Mouse (Mus musculus): ENCODE measurements around the gene Mgat1. TPM values are rescaled to one million over a fixed set of nuclear protein-coding genes. Genes with fewer than 3 reads are reported as not detected.
"Not testable (repeated sequence)": the region's sequence is repeated elsewhere in the genome, so short reads cannot be mapped to it uniquely, and the experiment has no call there.

Mgat1 gene
- polyA plus RNA-seq, 1 experiment from 2014 or later = 34.0 TPM

- 96% methylated on average over 9 of the region's 9 CpGs for WGBS
- H3K9me3 ChIP-seq = no peaks in the 10 kb centered on the region
- no peak for ATAC-seq (ENCODE audit: low FRiP score)
Measured at GRCm38 (mm10) chr11:49269761-49270160, 25.8 kb downstream of the Mgat1 start.

GRCm38 (mm10) chr11:49270368-49270767 is 26.4 kb downstream of the Mgat1 start:
- WGBS = 92% methylated on average over 4 of the region's 4 CpGs
- Histone ChIP-seq H3K27me3 (no peaks in the 10 kb centered on the region), H3K4me2 (no peak overlapping the region), H3K4me3 (no peak overlapping the region), H3K36me3 (0 out of 2 replicates have a peak, but pooled peaks cover 4% of the 10 kb centered on the region), H3K9ac (no peak overlapping the region), H3K4me1 (replicated peaks) (peaks cover 6% of the 10 kb centered on the region), H3K9me3 (no peaks in the 10 kb centered on the region), H3K27ac (no peak overlapping the region)
- no peak for ATAC-seq (ENCODE audit: low FRiP score)

More at GRCm38 (mm10) chr11:49269761-49270160, 25.8 kb downstream of the Mgat1 start:
- Histone ChIP-seq H3K4me2 (no peak overlapping the region), H3K4me3 (no peak overlapping the region), H3K36me3 (0 out of 2 replicates have a peak, but pooled peaks cover 4% of the 10 kb centered on the region), H3K27ac (no peak overlapping the region), H3K4me1 (replicated peaks) (peaks cover 5% of the 10 kb centered on the region), H3K9ac (no peak overlapping the region), H3K27me3 (no peaks in the 10 kb centered on the region)

GRCm38 (mm10) chr11:49271334-49271733 is 27.3 kb downstream of the Mgat1 start:
- 31% methylated on average over 7 of the region's 7 CpGs for WGBS
- Histone ChIP-seq H3K4me1 (replicated peaks) (peaks cover 9% of the 10 kb centered on the region), H3K4me2 (no peak overlapping the region), H3K9ac (no peak overlapping the region), H3K9me3 (no peaks in the 10 kb centered on the region), H3K27ac (no peak overlapping the region), H3K27me3 (no peaks in the 10 kb centered on the region), H3K36me3 (0 out of 2 replicates have a peak, but pooled peaks cover 4% of the 10 kb centered on the region), H3K4me3 (no peak overlapping the region)
- no peak for ATAC-seq (ENCODE audit: low FRiP score)

- H3K36me3 ChIP-seq = no peaks in the 10 kb centered on the region
- 53% methylated on average over 11 of the region's 11 CpGs for WGBS
- ATAC-seq (ENCODE audit: low FRiP score) = peak; percentile 65
- no peaks in the 10 kb centered on the region for H3K27me3 ChIP-seq
- H3K4me3 ChIP-seq = no peak overlapping the region
- H3K4me2 ChIP-seq = no peak overlapping the region
- peaks cover 9% of the 10 kb centered on the region for H3K4me1 ChIP-seq (replicated peaks)
- H3K9ac ChIP-seq = peak overlapping the region; percentile 49
- H3K9me3 ChIP-seq = no peaks in the 10 kb centered on the region
- H3K27ac ChIP-seq = peak overlapping the region; percentile 35; the same call in 1 of the 2 replicates
Measured at GRCm38 (mm10) chr11:49273834-49274519, 30.0 kb downstream of the Mgat1 start.

GRCm38 (mm10) chr11:49278222-49278621 is 34.2 kb downstream of the Mgat1 start, which contains the start of gene Olfr1393:
Gene Olfr1393, plus strand, starts transcription at chr11:49278304.
- Histone ChIP-seq H3K4me3 (no peak within 1 kb of the TSS), H3K4me1 (replicated peaks) (peaks cover 9% of the 10 kb centered on the region), H3K27ac (no peak within 1 kb of the TSS), H3K27me3 (no peaks in the 10 kb centered on the region), H3K36me3 (no peaks in the 10 kb centered on the region), H3K4me2 (no peak within 1 kb of the TSS), H3K9me3 (no peaks in the 10 kb centered on the region), H3K9ac (no peak within 1 kb of the TSS)
- ATAC-seq (ENCODE audit: low FRiP score) = no peak
- whole genome bisulfite sequencing = 90% methylated on average over 3 of the region's 3 CpGs

GRCm38 (mm10) chr11:49284982-49285381 is 41.0 kb downstream of the Mgat1 start, which contains the start of gene Olfr1392:
Gene Olfr1392, plus strand, starts transcription at chr11:49285282.
- not testable (repeated sequence) for H3K27me3 ChIP-seq; H3K4me3 ChIP-seq; H3K4me2 ChIP-seq; H3K4me1 ChIP-seq (replicated peaks); H3K27ac ChIP-seq; ATAC-seq (ENCODE audit: low FRiP score); H3K9me3 ChIP-seq; H3K36me3 ChIP-seq; H3K9ac ChIP-seq
- WGBS = 75% methylated on average over 1 of the region's 1 CpGs

- H3K4me1 ChIP-seq (replicated peaks) = no peaks in the 10 kb centered on the region
- 85% methylated on average over 2 of the region's 2 CpGs for WGBS
- no peaks in the 10 kb centered on the region for H3K27me3 ChIP-seq
- no peak overlapping the region for H3K4me3 ChIP-seq
- no peak overlapping the region for H3K27ac ChIP-seq
- ATAC-seq (ENCODE audit: low FRiP score) = no peak
- H3K36me3 ChIP-seq = no peaks in the 10 kb centered on the region
- no peak overlapping the region for H3K9ac ChIP-seq
- no peak overlapping the region for H3K4me2 ChIP-seq
- H3K9me3 ChIP-seq = no peaks in the 10 kb centered on the region
Measured at GRCm38 (mm10) chr11:49287251-49287650, 43.3 kb downstream of the Mgat1 start.

- H3K9ac ChIP-seq = no peak overlapping the region
- no peak for ATAC-seq (ENCODE audit: low FRiP score)
- H3K4me1 ChIP-seq (replicated peaks) = no peaks in the 10 kb centered on the region
- H3K4me2 ChIP-seq = no peak overlapping the region
- 57% methylated on average over 3 of the region's 3 CpGs for WGBS
- H3K36me3 ChIP-seq = no peaks in the 10 kb centered on the region
- no peaks in the 10 kb centered on the region for H3K27me3 ChIP-seq
- no peak overlapping the region for H3K4me3 ChIP-seq
- H3K9me3 ChIP-seq = no peaks in the 10 kb centered on the region
- H3K27ac ChIP-seq = no peak overlapping the region
Measured at GRCm38 (mm10) chr11:49292777-49293176, 48.8 kb downstream of the Mgat1 start.

GRCm38 (mm10) chr11:49304441-49304840 is 60.5 kb downstream of the Mgat1 start, which contains the start of gene Olfr10:
Gene Olfr10, plus strand, starts transcription at chr11:49304741.
- no peak within 1 kb of the TSS for H3K4me2 ChIP-seq
- ATAC-seq (ENCODE audit: low FRiP score) = no peak
- no peak within 1 kb of the TSS for H3K27ac ChIP-seq
- H3K4me1 ChIP-seq (replicated peaks) = no peaks in the 10 kb centered on the region
- no peaks in the 10 kb centered on the region for H3K27me3 ChIP-seq
- no peaks in the 10 kb centered on the region for H3K36me3 ChIP-seq
- no peak within 1 kb of the TSS for H3K9ac ChIP-seq
- H3K4me3 ChIP-seq = no peak within 1 kb of the TSS
- no peaks in the 10 kb centered on the region for H3K9me3 ChIP-seq

- not testable (repeated sequence) for H3K36me3 ChIP-seq; H3K9me3 ChIP-seq; H3K4me3 ChIP-seq; H3K27ac ChIP-seq; H3K4me1 ChIP-seq (replicated peaks); H3K27me3 ChIP-seq; H3K4me2 ChIP-seq; ATAC-seq (ENCODE audit: low FRiP score); H3K9ac ChIP-seq
- WGBS = 83% methylated on average over 5 of the region's 5 CpGs
Measured at GRCm38 (mm10) chr11:49308547-49308946, 64.6 kb downstream of the Mgat1 start.

Other genes with a start within 250 kb of the Mgat1 start
- gene 9930111J21Rik2, start 192.9 kb upstream of the Mgat1 start, polyA plus RNA-seq (2015; fragmentation: Nextera tagmentation; extraction: Ambion mirVana) = 0.25 and 0.28 TPM in 2 replicates
- not detected in 2 replicates for gene Tgtp2, start 180.0 kb upstream of the Mgat1 start, polyA plus RNA-seq (2015; fragmentation: Nextera tagmentation; extraction: Ambion mirVana)
- gene Ifi47, start 167.6 kb upstream of the Mgat1 start, polyA plus RNA-seq (2015; fragmentation: Nextera tagmentation; extraction: Ambion mirVana) = 0.66 and 0.98 TPM in 2 replicates
- not detected in 2 replicates for gene Olfr1396, start 129.3 kb upstream of the Mgat1 start, polyA plus RNA-seq (2015; fragmentation: Nextera tagmentation; extraction: Ambion mirVana)
- gene Olfr1395, start 101.9 kb upstream of the Mgat1 start, polyA plus RNA-seq (2015; fragmentation: Nextera tagmentation; extraction: Ambion mirVana) = not detected in 2 replicates
- gene Olfr1394, start 89.8 kb upstream of the Mgat1 start, polyA plus RNA-seq (2015; fragmentation: Nextera tagmentation; extraction: Ambion mirVana) = not detected in 2 replicates
- 0.05 and 0.10 TPM in 2 replicates for gene Btnl9, start 57.0 kb upstream of the Mgat1 start, polyA plus RNA-seq (2015; fragmentation: Nextera tagmentation; extraction: Ambion mirVana)
- 53.4 and 54.6 TPM in 2 replicates for gene Zfp62, start 40.9 kb upstream of the Mgat1 start, polyA plus RNA-seq (2015; fragmentation: Nextera tagmentation; extraction: Ambion mirVana)
- 0.22 TPM in 1 of 2 replicates, not detected in the other for gene Olfr1393, start 34.1 kb downstream of the Mgat1 start, polyA plus RNA-seq (2015; fragmentation: Nextera tagmentation; extraction: Ambion mirVana)
- not detected in 2 replicates for gene Olfr1392, start 41.1 kb downstream of the Mgat1 start, polyA plus RNA-seq (2015; fragmentation: Nextera tagmentation; extraction: Ambion mirVana)
- not detected in 2 replicates for gene Olfr10, start 60.5 kb downstream of the Mgat1 start, polyA plus RNA-seq (2015; fragmentation: Nextera tagmentation; extraction: Ambion mirVana)
- not detected in 2 replicates for gene Olfr1391, start 78.6 kb downstream of the Mgat1 start, polyA plus RNA-seq (2015; fragmentation: Nextera tagmentation; extraction: Ambion mirVana)
- gene Olfr1390, start 91.0 kb downstream of the Mgat1 start, polyA plus RNA-seq (2015; fragmentation: Nextera tagmentation; extraction: Ambion mirVana) = not detected in 2 replicates
- gene Olfr1389, start 178.9 kb downstream of the Mgat1 start, polyA plus RNA-seq (2015; fragmentation: Nextera tagmentation; extraction: Ambion mirVana) = not detected in 2 replicates
- gene Olfr1388, start 192.4 kb downstream of the Mgat1 start, polyA plus RNA-seq (2015; fragmentation: Nextera tagmentation; extraction: Ambion mirVana) = 0.09 TPM in 1 of 2 replicates, not detected in the other
- not detected in 2 replicates for gene Olfr1387, start 211.2 kb downstream of the Mgat1 start, polyA plus RNA-seq (2015; fragmentation: Nextera tagmentation; extraction: Ambion mirVana)
- gene Olfr1386, start 220.9 kb downstream of the Mgat1 start, polyA plus RNA-seq (2015; fragmentation: Nextera tagmentation; extraction: Ambion mirVana) = not detected in 2 replicates
- gene Olfr1385, start 244.9 kb downstream of the Mgat1 start, polyA plus RNA-seq (2015; fragmentation: Nextera tagmentation; extraction: Ambion mirVana) = not detected in 2 replicates